Mouse (Mus musculus) midbrain, postnatal 0 days (tissue): Measurements from ENCODE around the gene Golim4. TPM values are rescaled to one million over a fixed set of nuclear protein-coding genes. Genes with fewer than 3 reads are reported as not detected.

Source experiments
- ATAC-seq: fragments of 200-750 bp; cut with Nextera tagmentation; 2 replicates; pipeline ENCODE4 v1.8.0; 2017; ENCODE audit warnings: moderate number of reproducible peaks, mild to moderate bottlenecking, moderate TSS enrichment, moderate library complexity; ENCODE audit not compliant: low FRiP score
- DNase-seq: peaks from one replicate; pipeline ENCODE4 v3.0.0-alpha.2; 2015; ENCODE audit warnings: low spot score
- H3K27ac ChIP-seq: fragments of 300-500 bp; sonication (generic); 2 replicates; pipeline ENCODE4 v1.5.1; 2014; ENCODE audit warnings: low read depth, mild to moderate bottlenecking, low read length, mixed read lengths
- H3K27me3 ChIP-seq: fragments of 300-500 bp; sonication (generic); 2 replicates; pipeline ENCODE4 v1.6.1; 2014; ENCODE audit warnings: low read length, control low read depth, mixed read lengths; ENCODE audit not compliant: insufficient read depth
- H3K36me3 ChIP-seq: fragments of 300-500 bp; sonication (generic); 2 replicates; pipeline ENCODE4 v1.6.1; 2014; ENCODE audit warnings: low read length, control low read depth, mixed read lengths; ENCODE audit not compliant: insufficient read depth
- H3K4me1 ChIP-seq: fragments of 300-500 bp; sonication (generic); 2 replicates; pipeline ENCODE4 v1.6.1; 2014; ENCODE audit warnings: mild to moderate bottlenecking, control low read depth, antibody characterized with exemption, low read length, mixed read lengths; ENCODE audit not compliant: insufficient read depth
- H3K4me2 ChIP-seq: fragments of 300-500 bp; sonication (generic); 2 replicates; pipeline ENCODE4 v1.6.1; 2014; ENCODE audit warnings: low read depth, mild to moderate bottlenecking, low read length, mixed read lengths; ENCODE audit not compliant: poor library complexity, severe bottlenecking
- H3K4me3 ChIP-seq: fragments of 300-500 bp; sonication (generic); 2 replicates; pipeline ENCODE4 v1.5.1; 2014; ENCODE audit warnings: low read depth, mild to moderate bottlenecking, low read length, moderate library complexity
- H3K9ac ChIP-seq: fragments of 300-500 bp; sonication (generic); replicated peaks from 2 replicates; pipeline ENCODE4 v1.6.1; 2014; ENCODE audit warnings: mild to moderate bottlenecking, low read length, moderate library complexity, mixed read lengths; ENCODE audit not compliant: poor library complexity, severe bottlenecking
- H3K9me3 ChIP-seq: fragments of 300-500 bp; sonication (generic); 2 replicates; pipeline ENCODE4 v1.6.1; 2016; ENCODE audit warnings: low read length, control low read depth
- CTCF ChIP-seq: IDR thresholded peaks from 2 replicates; pipeline ENCODE4 v1.5.1; 2016; ENCODE audit warnings: antibody characterized with exemption, mild to moderate bottlenecking
- WGBS: fragments of 180-500 bp; shearing (Covaris S2); extraction: QIAGEN DNeasy Blood & Tissue Kit; methylation state at CpG from one replicate; pipeline ENCODE4 v1.1.7; 2014; 5-methylcytosine and 5-hydroxymethylcytosine counted together
- polyA plus RNA-seq: library from polyadenylated mRNA; unstranded; fragments of >200 nt; fragmentation: Nextera tagmentation; extraction: Ambion mirVana; gene quantifications from 2 replicates; pipeline ENCODE4 v1.2.1, GENCODE M21; 2015
- total RNA-seq: library from RNA; depleted of rRNA; stranded (reverse); fragments of >200 nt; gene quantifications from 2 replicates; pipeline ENCODE4 v1.2.3, GENCODE M21; 2014

Gene Golim4
- total and polyA plus RNA-seq, 2 experiments from 2014 or later = 15.4 to 21.7 TPM

DNA sequence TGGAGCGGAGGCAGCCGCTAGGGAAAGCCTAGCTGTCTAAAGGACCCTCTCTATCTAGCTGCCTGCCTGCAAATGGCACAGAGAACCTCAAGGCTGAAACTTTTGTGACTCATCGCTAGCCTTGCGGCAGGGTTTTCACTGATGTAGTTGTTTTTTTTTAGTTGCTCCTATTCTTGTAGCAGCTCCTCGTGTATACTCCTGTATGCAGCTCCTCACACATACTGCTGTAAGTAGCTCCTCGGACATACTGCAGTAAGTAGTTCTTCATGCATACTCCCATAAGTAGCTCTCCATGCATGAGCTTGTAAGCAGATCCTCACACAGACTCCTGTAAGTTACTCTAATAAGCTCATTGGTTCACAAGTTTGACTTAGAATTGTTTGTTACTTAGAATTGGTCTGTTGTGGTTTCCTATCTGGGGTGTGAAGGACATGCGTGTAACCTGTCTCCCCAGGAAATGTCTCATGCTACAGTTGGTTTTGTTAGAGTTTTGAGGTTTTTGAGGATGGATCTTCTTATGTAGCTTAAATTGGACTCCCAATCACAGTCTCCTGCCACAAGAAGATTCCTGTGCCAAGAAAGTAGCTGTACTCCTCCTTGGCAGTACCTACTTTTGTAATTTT, 26.7 kb downstream of the Golim4 start:
- Histone ChIP-seq H3K27ac (no peak overlapping the region), H3K4me3 (no peak overlapping the region), H3K9me3 (0 out of 2 replicates have a peak, but pooled peaks cover 5% of the 10 kb centered on the region), H3K4me1 (no peaks in the 10 kb centered on the region), H3K9ac (no peak overlapping the region), H3K36me3 (no peaks in the 10 kb centered on the region), H3K27me3 (no peaks in the 10 kb centered on the region), H3K4me2 (no peak overlapping the region)
- ATAC-seq = no peak
- no peak for DNase-seq
- WGBS = 95% methylated on average over 7 of the region's 7 CpGs
- no peak for TF ChIP-seq CTCF

- DNase-seq (no peak), ATAC-seq (no peak)
- no peaks in the 10 kb centered on the region for H3K4me1 ChIP-seq
- 69% methylated on average over 3 of the region's 3 CpGs for WGBS
- H3K27ac ChIP-seq = no peak overlapping the region
- TF ChIP-seq CTCF = no peak
- H3K4me3 ChIP-seq = no peak overlapping the region
- no peaks in the 10 kb centered on the region for H3K9me3 ChIP-seq
- H3K4me2 ChIP-seq = no peak overlapping the region
- no peaks in the 10 kb centered on the region for H3K27me3 ChIP-seq
- no peaks in the 10 kb centered on the region for H3K36me3 ChIP-seq
- H3K9ac ChIP-seq = no peak overlapping the region
Measured at GRCm38 (mm10) chr3:75926327-75926726, 30.4 kb downstream of the Golim4 start.

DNA sequence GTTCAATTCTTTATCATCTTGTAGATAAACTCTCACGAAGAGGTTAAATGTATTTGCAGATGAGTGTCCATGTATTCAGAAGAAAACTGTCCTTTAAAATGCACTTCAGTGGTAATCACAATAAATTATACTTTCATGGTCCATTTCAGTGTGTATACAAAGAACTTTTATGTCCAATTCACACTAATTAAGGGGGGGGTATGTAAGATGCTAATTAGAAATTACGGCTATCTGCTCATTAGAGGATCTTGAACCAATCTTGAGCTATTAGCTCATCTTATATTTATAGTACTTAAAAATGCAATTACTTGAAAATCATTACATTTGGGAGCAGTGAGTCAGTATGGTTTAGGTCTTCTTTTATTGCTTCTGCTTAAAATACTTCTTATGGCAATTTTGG, 31.6 kb downstream of the Golim4 start:
- no peak for TF ChIP-seq CTCF

DNA sequence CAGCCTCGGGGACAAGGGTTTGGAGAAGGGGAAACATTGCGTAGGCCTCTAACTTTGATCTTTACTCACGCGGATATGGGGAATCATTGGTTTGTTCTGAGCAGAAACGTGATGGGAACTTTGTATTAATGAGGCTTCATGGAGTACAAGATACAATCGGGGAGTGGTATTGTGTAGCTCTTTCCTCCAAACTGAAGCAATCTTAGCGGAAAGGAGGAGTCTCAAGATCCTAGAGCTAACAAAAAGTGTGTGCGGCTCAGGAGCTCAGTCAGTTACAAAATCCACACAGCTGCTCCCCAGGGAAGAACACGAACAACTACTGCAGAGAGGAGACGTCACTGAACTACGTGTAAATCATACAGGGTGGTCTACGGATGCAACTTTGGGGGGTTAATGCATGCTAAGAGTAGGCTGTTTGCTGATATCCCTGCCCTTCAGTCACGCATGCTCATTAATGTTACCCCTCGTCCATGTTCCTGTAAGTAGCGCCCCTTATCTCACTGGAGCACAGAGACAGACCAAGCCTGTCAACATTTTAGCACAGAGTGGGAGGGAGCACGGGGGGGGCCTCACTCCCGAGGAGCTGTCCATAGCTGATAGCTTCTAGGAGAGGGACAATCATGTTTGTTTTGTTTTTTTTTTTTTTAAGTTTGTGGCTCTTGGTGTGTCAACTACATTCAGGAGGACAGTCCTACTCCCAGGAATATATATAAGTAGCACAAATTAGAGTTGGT, 38.8 kb downstream of the Golim4 start:
- TF ChIP-seq CTCF = no peak
- WGBS = 91% methylated on average over 17 of the region's 17 CpGs
- Histone ChIP-seq H3K9me3 (no peaks in the 10 kb centered on the region), H3K4me2 (no peak overlapping the region), H3K36me3 (no peaks in the 10 kb centered on the region), H3K4me1 (no peaks in the 10 kb centered on the region), H3K27ac (no peak overlapping the region), H3K27me3 (no peaks in the 10 kb centered on the region), H3K9ac (no peak overlapping the region), H3K4me3 (no peak overlapping the region)
- no peak for DNase-seq
- ATAC-seq = no peak

More for the DNA sequence above, 31.6 kb downstream of the Golim4 start:
- Histone ChIP-seq H3K4me3 (no peak overlapping the region), H3K36me3 (no peaks in the 10 kb centered on the region), H3K9ac (no peak overlapping the region), H3K27ac (no peak overlapping the region), H3K4me2 (no peak overlapping the region), H3K4me1 (no peaks in the 10 kb centered on the region), H3K9me3 (no peaks in the 10 kb centered on the region), H3K27me3 (no peaks in the 10 kb centered on the region)
- 71% methylated on average over 2 of the region's 2 CpGs for WGBS
- DNase-seq (no peak), ATAC-seq (no peak)

GRCm38 (mm10) chr3:75912786-75913185, 44.0 kb downstream of the Golim4 start:
- TF ChIP-seq CTCF = no peak
- peak; percentile 14 for DNase-seq
- Histone ChIP-seq H3K9ac (no peak overlapping the region; the same call in 1 of the 2 replicates), H3K27me3 (no peaks in the 10 kb centered on the region), H3K4me2 (no peak overlapping the region), H3K9me3 (no peaks in the 10 kb centered on the region), H3K27ac (no peak overlapping the region), H3K36me3 (no peaks in the 10 kb centered on the region), H3K4me3 (no peak overlapping the region), H3K4me1 (no peaks in the 10 kb centered on the region)
- WGBS = 81% methylated on average over 4 of the region's 4 CpGs
- ATAC-seq = 0 out of 2 replicates have a peak, but pooled peaks have one; percentile 15

- H3K27me3 ChIP-seq = no peaks in the 10 kb centered on the region
- DNase-seq = no peak
- no peak overlapping the region for H3K4me3 ChIP-seq
- H3K27ac ChIP-seq = no peak overlapping the region
- H3K4me1 ChIP-seq = no peaks in the 10 kb centered on the region
- no peak overlapping the region for H3K4me2 ChIP-seq
- ATAC-seq = no peak
- H3K9me3 ChIP-seq = no peaks in the 10 kb centered on the region
- TF ChIP-seq CTCF = no peak
- H3K9ac ChIP-seq = no peak overlapping the region
- H3K36me3 ChIP-seq = no peaks in the 10 kb centered on the region
Measured at GRCm38 (mm10) chr3:75910768-75911167, 46.0 kb downstream of the Golim4 start.
